Mouse (Mus musculus): ENCODE results near the gene Samd1.

- TF ChIP-seq CTCF (IDR thresholded peaks at IDR 0.05; ENCODE audit: low read depth, low read length): no peak
- TF ChIP-seq POLR2AphosphoS5 (IDR thresholded peaks at IDR 0.05; ENCODE audit: insufficient replicate concordance, low read depth, low read length): no peak
- no peak for TF ChIP-seq TAL1 (conservative IDR thresholded peaks at IDR 0.05; ENCODE audit: low read depth, low read length)
- no peak for TF ChIP-seq GATA1 (IDR thresholded peaks at IDR 0.05; ENCODE audit: borderline replicate concordance, low read length)
These were observed 15.9 kb upstream of the Samd1 start for GRCm38 (mm10) chr8:83981533-83981932.
